Mouse (Mus musculus) forebrain, embryonic 11.5 days (tissue): ENCODE measurements at regions not wholly inside any gene's neighbourhood (a gene's known extent, or its start where the extent isn't known, plus 50 kb on each side); places are given as distances from the start of the nearest gene placed in this dataset.

Source experiments
- ATAC-seq: fragments of 200-750 bp; cut with Nextera tagmentation; replicated peaks from 2 replicates; pipeline ENCODE4 v1.8.0; 2017; ENCODE audit warnings: moderate TSS enrichment; ENCODE audit not compliant: low FRiP score
- DNase-seq: peaks from one replicate; pipeline ENCODE4 v3.0.0-alpha.2; 2017; ENCODE audit warnings: low spot score
- H3K27ac ChIP-seq: fragments of 300-500 bp; sonication (generic); 2 replicates; pipeline ENCODE4 v1.5.1; 2014; ENCODE audit warnings: low read depth, low read length
- H3K27me3 ChIP-seq: fragments of 300-500 bp; sonication (generic); 2 replicates; pipeline ENCODE4 v1.6.1; 2014; ENCODE audit warnings: mild to moderate bottlenecking, low read length, mixed read lengths; ENCODE audit not compliant: control insufficient read depth, insufficient read depth
- H3K36me3 ChIP-seq: fragments of 300-500 bp; sonication (generic); 2 replicates; pipeline ENCODE4 v1.6.1; 2014; ENCODE audit warnings: mild to moderate bottlenecking, low read length, moderate library complexity, mixed read lengths; ENCODE audit not compliant: control insufficient read depth, insufficient read depth
- H3K4me1 ChIP-seq: fragments of 300-500 bp; sonication (generic); replicated peaks from 2 replicates; pipeline ENCODE4 v1.6.1; 2014; ENCODE audit warnings: low read length, mixed read lengths; ENCODE audit not compliant: control insufficient read depth, insufficient read depth
- H3K4me2 ChIP-seq: fragments of 300-500 bp; sonication (generic); 2 replicates; pipeline ENCODE4 v1.6.1; 2014; ENCODE audit warnings: low read depth, mild to moderate bottlenecking, low read length, moderate library complexity, mixed read lengths; ENCODE audit not compliant: severe bottlenecking
- H3K4me3 ChIP-seq: fragments of 300-500 bp; sonication (generic); 2 replicates; pipeline ENCODE4 v1.5.1; 2014; ENCODE audit warnings: low read depth, low read length
- H3K9ac ChIP-seq: fragments of 300-500 bp; sonication (generic); 2 replicates; pipeline ENCODE4 v1.6.1; 2014; ENCODE audit warnings: low read length
- H3K9me3 ChIP-seq: fragments of 300-500 bp; sonication (generic); 2 replicates; pipeline ENCODE4 v1.6.1; 2016; ENCODE audit warnings: low read length, mixed read lengths; ENCODE audit not compliant: control insufficient read depth
- WGBS: fragments of 180-500 bp; shearing (Covaris S2); extraction: QIAGEN DNeasy Blood & Tissue Kit; methylation state at CpG from one replicate; pipeline ENCODE4 v1.1.7; 2014; 5-methylcytosine and 5-hydroxymethylcytosine counted together

DNA sequence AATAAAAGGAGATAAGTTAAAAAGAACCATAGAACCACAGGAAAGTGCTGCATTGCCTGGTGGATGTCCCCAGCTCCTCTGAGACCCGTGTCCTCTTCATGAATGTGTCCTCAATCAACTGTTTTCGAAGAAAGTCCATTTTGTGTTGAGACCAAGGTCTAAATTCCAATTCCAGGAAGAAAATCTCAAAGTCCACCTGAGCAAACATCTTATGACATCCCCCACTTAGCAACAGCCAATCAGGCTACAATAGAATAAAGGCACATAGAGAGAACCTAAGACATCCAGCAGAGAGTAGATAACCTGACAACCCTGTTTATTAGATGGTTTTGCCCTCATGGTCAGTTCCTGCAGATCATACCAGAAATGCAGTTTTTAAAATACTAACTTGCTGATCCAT, 338.0 kb downstream of the Ankrd50 start:
- Histone ChIP-seq H3K27me3 (no peaks in the 10 kb centered on the region), H3K4me2 (no peak overlapping the region), H3K9ac (no peak overlapping the region), H3K4me3 (no peak overlapping the region), H3K36me3 (no peaks in the 10 kb centered on the region), H3K9me3 (no peaks in the 10 kb centered on the region), H3K4me1 (no peaks in the 10 kb centered on the region), H3K27ac (no peak overlapping the region)
- no peak for ATAC-seq
- WGBS: 88% methylated on average over 2 of the region's 2 CpGs
- no peak for DNase-seq

DNA sequence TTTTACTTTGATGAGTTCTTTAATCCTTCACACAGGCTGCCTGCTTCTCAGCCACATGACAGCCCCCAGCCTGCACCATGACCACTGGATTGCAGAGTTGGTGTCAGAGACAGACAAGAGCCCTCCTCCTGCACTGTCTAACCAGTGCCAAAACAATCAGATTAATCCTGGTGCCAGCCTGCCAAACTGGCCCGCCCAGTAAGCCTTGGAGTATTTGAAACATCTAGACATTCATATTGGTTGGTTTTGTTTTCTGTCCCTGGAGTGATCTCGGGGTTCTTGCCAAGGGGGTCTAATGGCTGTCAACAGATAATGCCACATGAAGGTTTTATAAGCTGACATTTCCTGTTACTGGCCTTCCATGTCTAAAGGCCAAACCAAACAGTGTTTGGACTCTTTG, 339.2 kb downstream of the Ankrd50 start:
- ATAC-seq (no peak), DNase-seq (no peak)
- no peaks in the 10 kb centered on the region for H3K27me3 ChIP-seq
- no peaks in the 10 kb centered on the region for H3K36me3 ChIP-seq
- no peak overlapping the region for H3K4me3 ChIP-seq
- no peaks in the 10 kb centered on the region for H3K9me3 ChIP-seq
- WGBS: 85% methylated on average over 2 of the region's 2 CpGs
- H3K4me1 ChIP-seq: no peaks in the 10 kb centered on the region
- H3K9ac ChIP-seq: no peak overlapping the region
- H3K27ac ChIP-seq: no peak overlapping the region
- H3K4me2 ChIP-seq: no peak overlapping the region

DNA sequence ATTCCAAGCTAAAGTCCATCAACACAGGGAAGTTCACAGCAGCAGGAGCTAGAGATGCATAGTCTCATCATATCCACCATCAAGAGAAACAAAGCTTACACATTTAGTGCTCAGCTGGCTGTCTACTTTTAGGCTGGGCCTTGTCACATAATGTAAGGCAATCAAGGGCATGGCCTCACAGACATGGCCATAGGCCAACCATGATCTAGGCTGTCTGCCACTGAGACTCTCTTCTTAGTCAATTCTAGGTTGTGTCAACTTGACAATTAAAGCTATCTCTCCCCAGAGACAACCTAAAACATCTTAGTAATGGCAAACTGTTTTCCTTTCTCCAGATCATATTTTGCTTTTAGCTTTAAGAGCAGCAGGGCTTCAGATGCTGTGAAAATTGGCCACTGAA, 340.0 kb downstream of the Ankrd50 start:
- no peaks in the 10 kb centered on the region for H3K9me3 ChIP-seq
- no peak overlapping the region for H3K9ac ChIP-seq
- no peak overlapping the region for H3K4me2 ChIP-seq
- ATAC-seq (no peak), DNase-seq (no peak)
- no peaks in the 10 kb centered on the region for H3K36me3 ChIP-seq
- no peaks in the 10 kb centered on the region for H3K4me1 ChIP-seq
- no peaks in the 10 kb centered on the region for H3K27me3 ChIP-seq
- H3K27ac ChIP-seq: no peak overlapping the region
- no peak overlapping the region for H3K4me3 ChIP-seq

GRCm38 (mm10) chr3:38143147-38143883, 341.3 kb downstream of the Ankrd50 start:
- no peaks in the 10 kb centered on the region for H3K9me3 ChIP-seq
- no peaks in the 10 kb centered on the region for H3K27me3 ChIP-seq
- no peak overlapping the region for H3K27ac ChIP-seq
- ATAC-seq: no peak
- no peaks in the 10 kb centered on the region for H3K36me3 ChIP-seq
- peak; percentile 51 for DNase-seq
- H3K4me1 ChIP-seq: no peaks in the 10 kb centered on the region
- 65% methylated on average over 11 of the region's 11 CpGs for WGBS
- H3K9ac ChIP-seq: no peak overlapping the region
- H3K4me2 ChIP-seq: no peak overlapping the region
- no peak overlapping the region for H3K4me3 ChIP-seq

DNA sequence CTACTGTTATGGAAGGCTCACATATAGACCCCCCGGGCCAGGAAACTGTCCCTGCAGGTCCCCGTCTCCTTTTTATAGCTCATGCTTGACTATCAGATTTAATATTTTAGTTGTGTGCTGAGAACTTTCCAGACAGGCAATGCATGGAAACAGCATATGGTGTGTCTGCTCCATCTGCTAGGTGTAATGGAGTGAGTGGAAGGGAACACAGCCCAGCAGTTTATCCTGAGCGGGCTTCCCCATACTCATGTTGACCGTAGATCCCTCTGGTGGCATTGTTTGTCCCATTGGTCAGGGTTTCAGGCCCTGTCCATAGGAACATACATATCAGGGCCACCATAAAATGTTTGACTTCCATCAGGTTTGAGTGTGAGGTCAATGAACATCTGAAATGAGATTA, 345.3 kb downstream of the Ankrd50 start:
- H3K27ac ChIP-seq: no peak overlapping the region
- H3K27me3 ChIP-seq: no peaks in the 10 kb centered on the region
- H3K4me3 ChIP-seq: no peak overlapping the region
- H3K36me3 ChIP-seq: no peaks in the 10 kb centered on the region
- no peak overlapping the region for H3K9ac ChIP-seq
- ATAC-seq (no peak), DNase-seq (no peak)
- no peaks in the 10 kb centered on the region for H3K9me3 ChIP-seq
- WGBS: 97% methylated on average over 4 of the region's 4 CpGs
- H3K4me2 ChIP-seq: no peak overlapping the region
- H3K4me1 ChIP-seq: no peaks in the 10 kb centered on the region

- no peak overlapping the region for H3K4me3 ChIP-seq
- H3K27me3 ChIP-seq: no peaks in the 10 kb centered on the region
- H3K27ac ChIP-seq: no peak overlapping the region
- H3K9ac ChIP-seq: no peak overlapping the region
- no peak for DNase-seq
- no peak for ATAC-seq
- WGBS: 60% methylated on average over 5 of the region's 5 CpGs
- H3K9me3 ChIP-seq: no peaks in the 10 kb centered on the region
- H3K4me1 ChIP-seq: no peaks in the 10 kb centered on the region
- no peak overlapping the region for H3K4me2 ChIP-seq
- H3K36me3 ChIP-seq: no peaks in the 10 kb centered on the region
Observed at GRCm38 (mm10) chr3:38138014-38138413, 346.6 kb downstream of the Ankrd50 start.

DNA sequence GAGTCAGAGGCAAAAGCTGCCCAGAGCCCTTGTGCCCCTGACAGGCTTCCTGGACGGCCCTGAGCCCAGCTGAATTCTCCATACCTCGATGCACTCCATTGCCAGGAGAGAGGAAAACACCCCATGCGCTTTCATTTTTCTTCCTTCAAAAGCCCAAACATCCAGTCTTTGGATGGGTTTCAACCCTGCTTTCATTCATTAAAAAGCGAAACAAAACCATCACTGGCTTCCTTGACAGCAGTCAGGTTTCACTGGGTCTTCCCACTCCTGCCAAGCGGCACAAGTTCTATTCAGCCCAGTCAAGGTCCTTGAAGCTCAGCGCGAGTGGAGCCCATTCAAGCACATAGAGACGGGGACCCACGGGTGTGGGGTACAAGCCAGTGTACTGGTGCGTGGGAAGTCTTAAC, 348.8 kb downstream of the Ankrd50 start:
- no peaks in the 10 kb centered on the region for H3K27me3 ChIP-seq
- no peak overlapping the region for H3K4me2 ChIP-seq
- H3K27ac ChIP-seq: no peak overlapping the region
- no peak overlapping the region for H3K9ac ChIP-seq
- no peaks in the 10 kb centered on the region for H3K9me3 ChIP-seq
- H3K36me3 ChIP-seq: no peaks in the 10 kb centered on the region
- ATAC-seq (no peak), DNase-seq (no peak)
- H3K4me1 ChIP-seq: no peaks in the 10 kb centered on the region
- WGBS: 80% methylated on average over 10 of the region's 10 CpGs
- H3K4me3 ChIP-seq: no peak overlapping the region

GRCm38 (mm10) chr3:38134425-38134824, 350.2 kb downstream of the Ankrd50 start:
- H3K36me3 ChIP-seq: no peaks in the 10 kb centered on the region
- DNase-seq: no peak
- no peak for ATAC-seq
- WGBS: 91% methylated on average over 4 of the region's 4 CpGs
- H3K9ac ChIP-seq: no peak overlapping the region
- no peaks in the 10 kb centered on the region for H3K4me1 ChIP-seq
- H3K27me3 ChIP-seq: no peaks in the 10 kb centered on the region
- no peak overlapping the region for H3K4me2 ChIP-seq
- no peak overlapping the region for H3K4me3 ChIP-seq
- no peaks in the 10 kb centered on the region for H3K9me3 ChIP-seq
- H3K27ac ChIP-seq: no peak overlapping the region

DNA sequence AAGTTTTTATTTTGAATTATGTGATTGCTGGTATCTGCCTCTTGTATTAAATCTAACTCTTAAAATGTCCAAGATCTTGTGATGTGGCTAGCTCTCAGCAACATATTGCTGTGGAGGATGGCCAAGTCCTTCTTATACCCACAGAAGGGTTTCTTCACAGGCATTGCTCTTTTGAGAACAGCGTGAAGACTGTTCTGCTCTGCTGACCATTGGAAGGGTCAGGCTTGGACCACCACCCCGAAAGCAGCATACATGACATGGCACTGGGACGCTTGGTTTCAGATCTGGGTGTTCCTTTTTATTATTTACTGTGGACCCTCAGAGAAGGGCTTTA, 352.8 kb downstream of the Ankrd50 start:
- Histone ChIP-seq H3K4me2 (no peak overlapping the region), H3K9ac (no peak overlapping the region), H3K27me3 (no peaks in the 10 kb centered on the region), H3K4me3 (no peak overlapping the region), H3K9me3 (no peaks in the 10 kb centered on the region), H3K27ac (no peak overlapping the region), H3K4me1 (no peaks in the 10 kb centered on the region), H3K36me3 (no peaks in the 10 kb centered on the region)
- ATAC-seq (no peak), DNase-seq (no peak)
- 93% methylated on average over 3 of the region's 3 CpGs for WGBS
